Mouse (Mus musculus) neutrophil, adult 5-6 weeks (primary cell): ENCODE data around the gene Ccne1. TPM values are rescaled to one million over a fixed set of nuclear protein-coding genes. Genes with fewer than 3 reads are reported as not detected.
"Not testable (repeated sequence)": the region's sequence is repeated elsewhere in the genome, so short reads cannot be mapped to it uniquely, and the experiment has no call there.

ENCODE experiments used
- ATAC-seq: fragments of 151-379, 151-347 bp; 2 replicates; pipeline ENCODE4 v1.8.0; 2017; ENCODE audit warnings: mild to moderate bottlenecking, moderate TSS enrichment; ENCODE audit not compliant: insufficient number of reproducible peaks, poor library complexity, low FRiP score, severe bottlenecking; ENCODE audit errors: extremely low read depth
- total RNA-seq: library from RNA; stranded (forward); fragments of 200-1000 nt; gene quantifications from 2 replicates; pipeline ENCODE4 v1.2.3, GENCODE M21; 2017

Ccne1 gene
- 5.6 and 8.6 TPM in 2 replicates for total RNA-seq

DNA sequence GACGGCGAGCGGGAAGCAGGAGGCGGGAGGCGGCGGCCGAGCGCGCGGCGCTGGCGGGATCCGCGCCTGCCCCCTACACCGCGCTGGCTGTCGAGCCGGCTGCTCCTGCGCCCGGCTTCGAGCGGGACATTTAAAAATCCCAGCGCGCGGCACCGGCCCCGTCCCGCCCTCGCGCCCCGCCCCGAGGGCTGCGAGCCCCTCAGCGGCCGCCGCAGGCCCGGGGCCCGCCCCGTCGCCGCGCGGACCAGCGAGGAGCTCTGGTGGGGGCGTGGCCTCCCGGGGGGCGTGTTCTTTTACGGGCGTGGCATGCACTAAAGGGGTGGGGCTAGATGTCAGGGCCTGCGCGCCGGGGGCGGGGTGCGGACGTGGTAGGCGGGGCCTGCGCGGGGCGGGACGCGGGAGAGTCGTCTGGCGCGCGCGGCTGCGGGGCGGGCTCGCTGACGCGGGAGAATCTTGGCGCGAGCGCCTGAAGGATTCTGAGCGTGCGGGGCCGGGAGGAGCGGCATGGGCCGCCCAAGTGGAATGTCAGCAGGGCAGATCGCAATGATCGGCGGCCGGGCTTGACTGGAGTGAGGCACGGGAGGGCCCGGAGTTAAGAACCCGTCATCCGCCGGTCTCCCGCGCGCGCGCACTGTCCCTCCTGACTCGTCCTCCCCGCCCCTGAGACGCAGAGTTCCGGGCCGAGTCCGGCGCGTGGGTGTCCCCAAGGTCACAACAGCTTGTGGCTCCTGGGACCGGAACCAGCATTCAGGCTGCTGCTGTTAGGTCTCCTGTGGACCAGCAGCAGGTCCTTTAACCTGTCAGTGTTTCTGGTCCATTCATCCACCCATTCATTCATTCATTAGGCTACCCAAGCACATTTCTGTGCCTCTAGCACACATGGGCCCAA lies at the start of gene Ccne1:
Gene Ccne1 (minus strand): TSS at position 164 of the 889 bp plus-strand sequence.
- peak; percentile 84 for ATAC-seq

DNA sequence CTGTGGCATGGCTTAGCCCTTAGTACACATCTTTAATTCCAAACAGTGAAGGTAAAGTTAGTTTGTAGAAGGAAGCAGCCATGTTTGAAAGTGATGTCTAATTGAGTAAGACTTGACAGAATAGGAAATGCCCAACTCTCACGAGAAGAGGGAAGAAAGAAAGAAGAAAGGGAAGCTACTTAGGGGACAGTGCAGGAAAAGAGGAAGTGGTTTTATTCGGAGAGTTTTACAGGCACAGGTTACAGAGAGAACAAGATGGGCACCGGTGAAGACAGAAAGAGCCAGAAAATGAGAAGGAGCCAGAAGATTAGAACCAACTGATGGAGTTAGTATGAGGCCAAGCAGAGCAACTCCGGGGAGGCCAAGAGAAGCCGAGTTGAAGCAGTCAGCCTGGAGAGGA lies 48.5 kb upstream of the Ccne1 start:
- ATAC-seq = peak; percentile 68

DNA sequence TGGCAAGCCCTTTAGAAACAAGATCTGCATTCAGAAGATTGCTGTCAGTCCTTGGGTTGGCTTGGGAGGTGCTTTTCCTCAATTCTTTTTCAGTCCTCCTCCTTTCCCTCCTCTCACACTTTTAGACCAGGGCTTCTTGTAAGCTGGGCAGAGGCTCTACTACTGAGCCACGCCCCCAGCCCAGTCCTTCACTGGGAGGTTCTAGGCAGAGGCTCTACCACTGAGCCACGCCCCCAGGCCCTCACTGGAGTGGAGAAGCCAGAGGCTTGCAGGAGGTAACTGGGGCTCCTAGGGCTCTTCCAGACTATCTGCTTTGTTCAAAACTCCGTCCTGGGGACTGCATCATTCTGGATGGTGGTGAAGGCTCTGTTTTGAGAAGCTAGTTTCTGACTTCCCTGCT lies 45.2 kb upstream of the Ccne1 start:
- ATAC-seq = no peak

DNA sequence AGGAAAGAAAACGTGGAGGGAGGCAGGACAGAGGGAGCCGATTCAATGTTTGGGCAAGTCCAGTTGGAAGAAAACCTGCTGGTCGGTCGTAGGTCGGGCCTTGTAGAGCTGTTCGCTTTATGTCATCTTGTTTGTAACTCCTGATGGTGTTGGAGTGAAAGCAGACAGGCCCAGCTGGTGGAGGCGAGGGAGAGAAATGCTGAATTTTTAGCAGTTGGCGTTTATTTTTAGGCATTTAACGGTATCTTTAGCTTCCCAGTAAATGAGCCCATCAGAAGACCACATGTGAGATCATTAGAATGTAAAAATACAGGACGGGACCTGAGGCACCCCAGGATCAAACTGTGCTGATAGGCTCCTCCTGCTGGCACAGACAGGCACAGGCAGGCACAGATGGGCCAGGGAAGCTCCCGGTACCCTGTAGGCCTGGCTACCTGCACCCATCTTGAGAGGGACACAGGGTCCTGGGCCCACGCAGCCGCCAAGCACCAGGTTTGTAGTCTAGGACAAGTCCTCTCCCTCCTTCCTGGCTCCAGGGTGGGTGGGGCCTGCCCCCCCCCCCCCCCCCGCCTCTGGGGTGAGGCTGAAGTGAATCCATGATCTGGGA lies 44.5 kb upstream of the Ccne1 start:
- no peak for ATAC-seq

DNA sequence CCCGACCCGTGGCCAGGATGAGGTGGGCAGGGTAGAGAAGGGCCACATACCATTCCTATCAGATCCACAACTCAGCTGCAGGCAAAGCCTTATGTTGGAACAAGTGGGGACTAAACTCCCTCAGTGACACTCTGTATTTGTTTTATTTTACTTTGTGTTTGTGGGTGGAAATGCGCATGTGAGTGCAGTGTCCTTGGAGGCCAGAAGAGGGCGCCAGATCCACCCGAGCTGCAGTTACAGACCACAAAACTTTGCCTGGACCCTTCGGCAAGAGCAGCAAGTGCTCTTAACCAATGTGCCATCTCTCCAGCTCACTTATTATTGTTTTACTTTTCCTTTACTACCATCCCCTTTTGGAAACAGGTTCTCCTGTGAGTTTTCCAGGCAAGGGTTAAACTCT lies 40.1 kb upstream of the Ccne1 start:
- ATAC-seq = no peak

DNA sequence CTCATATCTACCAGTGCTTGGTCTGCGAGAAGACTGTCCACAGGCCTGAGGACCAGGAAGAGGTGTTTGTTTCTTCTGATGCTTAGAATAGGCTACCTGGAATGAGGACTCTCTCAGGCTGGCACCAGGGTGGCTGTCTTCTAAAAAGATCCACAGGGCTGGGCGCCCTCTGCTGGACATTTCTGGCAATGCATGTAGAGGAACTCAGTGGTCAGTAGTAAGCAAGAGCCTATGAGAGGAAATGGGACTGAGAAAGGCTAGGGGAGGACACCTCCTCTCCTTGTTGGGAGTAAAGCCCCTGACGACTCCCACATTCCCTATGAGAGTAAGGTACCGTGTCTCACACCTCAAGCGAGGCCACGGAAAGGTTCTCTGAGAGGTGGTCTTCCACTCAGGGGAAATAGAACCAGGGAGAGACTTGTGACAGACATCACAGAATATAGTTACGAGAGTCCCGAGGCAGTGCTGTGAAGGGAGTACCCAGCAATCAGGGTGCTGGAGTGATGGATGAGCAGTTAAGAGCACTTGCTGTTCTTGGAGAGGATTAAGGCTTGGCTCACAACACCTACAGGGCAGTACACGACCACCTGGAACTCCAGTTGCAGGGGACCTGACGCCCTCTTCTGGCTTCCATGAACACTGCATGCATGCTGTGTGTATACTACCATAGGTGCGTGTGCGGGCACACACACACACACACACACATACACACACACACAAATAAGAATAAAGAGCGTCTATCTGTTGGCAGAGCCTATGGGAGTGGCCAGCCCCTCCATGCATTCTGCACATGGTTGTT lies 34.6 kb upstream of the Ccne1 start:
- ATAC-seq = peak; percentile 88

DNA sequence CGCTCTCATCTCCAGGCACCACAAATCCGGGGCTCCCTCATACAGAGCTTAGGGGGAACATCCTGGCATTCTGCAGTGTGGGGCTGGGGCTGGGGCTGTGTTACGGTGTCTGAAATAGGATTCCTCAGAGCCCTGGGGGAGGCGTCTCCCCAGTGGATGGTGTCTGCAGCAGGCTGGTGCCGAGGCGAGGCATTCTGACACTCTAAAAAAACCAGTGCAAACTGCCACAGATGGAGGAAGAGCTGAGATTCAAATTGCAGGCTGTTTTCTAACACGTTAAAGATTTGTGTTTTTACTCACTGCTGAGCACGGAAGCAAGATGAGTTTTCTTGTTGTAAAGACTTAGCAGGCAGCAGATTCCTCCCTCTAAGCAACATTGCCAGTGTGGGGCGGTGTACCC lies 33.0 kb upstream of the Ccne1 start:
- ATAC-seq = no peak

DNA sequence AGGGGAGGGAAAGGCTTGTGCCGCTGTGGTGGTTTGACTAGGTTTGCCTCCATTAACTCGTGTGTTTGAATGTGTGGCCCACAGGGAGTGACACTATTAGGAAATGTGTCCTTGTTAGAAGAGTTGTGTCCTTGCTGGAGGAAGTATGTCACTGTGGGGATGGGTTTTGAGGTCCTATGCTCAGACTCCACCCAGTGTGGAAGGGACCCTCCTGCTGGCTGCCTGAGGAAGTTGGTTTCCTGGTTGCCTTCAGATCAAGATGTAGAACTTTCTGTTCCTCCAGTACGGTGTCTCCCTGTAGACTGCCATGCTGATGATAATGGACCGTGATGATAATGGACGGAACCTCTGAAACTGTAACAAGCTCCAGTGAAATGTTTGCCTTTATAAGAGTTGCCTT lies 27.1 kb upstream of the Ccne1 start:
- ATAC-seq = no peak

DNA sequence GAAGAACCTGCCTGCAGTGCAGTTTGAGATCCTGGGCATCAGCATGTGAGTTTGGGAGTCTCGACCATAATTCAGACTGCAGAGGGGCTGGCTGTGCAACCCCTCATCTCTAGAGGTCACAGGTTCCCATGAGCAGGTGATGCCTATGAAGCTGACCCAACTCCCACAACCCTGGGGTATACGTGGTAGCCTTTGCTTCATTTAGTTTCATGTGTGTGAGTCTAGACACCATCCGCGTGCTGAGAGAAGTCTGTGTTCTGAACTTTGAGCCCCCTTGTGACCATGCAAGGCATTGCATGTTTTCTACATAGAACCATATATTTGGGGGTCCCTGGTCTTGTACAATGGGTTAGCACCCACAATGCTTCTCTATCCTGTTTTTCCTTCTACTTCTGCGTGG lies 23.9 kb upstream of the Ccne1 start:
- peak; percentile 62; the same call in 1 of the 2 replicates for ATAC-seq

DNA sequence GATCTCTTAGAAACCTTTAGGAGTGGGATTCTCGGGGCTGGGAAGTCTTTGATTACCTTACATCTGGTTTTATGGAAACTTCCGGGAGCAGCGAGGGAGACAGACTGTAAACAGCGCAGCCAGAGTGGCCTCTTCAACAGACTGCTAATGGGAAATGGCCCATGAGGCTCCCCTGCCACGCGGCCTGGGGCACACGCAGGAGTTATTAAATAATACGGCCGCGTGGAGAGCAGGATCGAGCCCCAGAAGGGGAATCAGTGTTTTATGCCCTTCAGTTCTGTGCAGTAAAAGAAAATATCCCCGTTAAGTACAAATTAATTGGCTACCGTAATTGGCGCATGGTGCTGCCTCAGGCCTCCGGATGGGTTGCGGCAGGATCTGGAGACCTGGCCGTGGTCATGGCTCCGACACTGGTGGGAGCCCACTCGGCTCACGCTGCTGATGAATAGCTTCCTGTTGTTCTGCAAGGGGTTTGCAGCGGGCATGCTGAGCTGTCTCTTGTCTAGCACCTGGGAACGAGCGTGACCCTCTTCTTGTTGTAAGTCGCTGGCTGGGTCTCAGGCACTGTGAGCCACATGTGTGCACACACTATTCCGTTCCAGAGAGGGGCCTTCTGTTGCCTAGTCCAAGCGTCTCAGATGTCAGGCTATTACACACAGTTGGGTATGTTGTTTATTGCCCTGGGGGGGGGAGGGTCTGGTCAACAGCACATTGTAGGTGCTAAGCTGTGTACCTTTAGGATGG lies 22.8 kb upstream of the Ccne1 start:
- no peak for ATAC-seq

DNA sequence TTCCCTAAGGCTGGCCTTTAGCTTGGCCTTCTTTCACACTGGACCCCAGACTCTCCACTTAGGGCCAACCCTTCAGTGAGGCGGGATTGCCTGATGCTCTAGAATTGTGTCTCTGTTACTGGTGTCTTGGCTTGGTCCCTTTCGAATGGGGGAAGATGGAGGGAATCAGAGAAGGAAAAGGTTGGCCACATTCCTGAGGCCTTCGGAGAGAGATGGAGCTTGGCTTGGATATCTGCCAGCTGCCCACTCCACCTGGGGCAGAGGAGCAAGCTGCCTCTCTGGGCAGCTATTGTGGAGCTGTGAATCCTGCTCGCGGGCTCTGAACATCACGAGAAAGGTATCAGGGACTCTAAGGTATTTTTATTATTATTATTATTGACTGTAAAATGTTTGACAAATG lies 22.2 kb upstream of the Ccne1 start:
- ATAC-seq = no peak

DNA sequence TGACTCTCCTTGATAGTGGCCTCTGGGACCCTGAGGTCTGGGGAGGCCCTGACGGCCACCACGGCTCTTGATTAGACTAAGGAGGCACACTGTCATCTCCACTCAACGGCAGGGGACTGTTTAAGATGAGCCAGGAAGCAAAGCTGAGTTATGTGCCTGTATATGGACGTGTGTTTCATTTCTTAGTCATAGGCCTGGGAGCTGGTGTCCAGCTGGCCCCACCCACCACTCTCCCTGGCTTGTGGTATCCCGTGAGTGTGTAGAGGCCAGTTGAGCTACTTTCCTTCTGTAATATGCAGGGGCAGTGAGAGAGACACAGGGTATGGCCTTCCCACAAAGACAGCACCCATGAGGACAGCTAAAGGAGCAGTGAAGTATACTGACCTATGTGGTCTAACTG lies 20.9 kb upstream of the Ccne1 start:
- not testable (repeated sequence) for ATAC-seq

DNA sequence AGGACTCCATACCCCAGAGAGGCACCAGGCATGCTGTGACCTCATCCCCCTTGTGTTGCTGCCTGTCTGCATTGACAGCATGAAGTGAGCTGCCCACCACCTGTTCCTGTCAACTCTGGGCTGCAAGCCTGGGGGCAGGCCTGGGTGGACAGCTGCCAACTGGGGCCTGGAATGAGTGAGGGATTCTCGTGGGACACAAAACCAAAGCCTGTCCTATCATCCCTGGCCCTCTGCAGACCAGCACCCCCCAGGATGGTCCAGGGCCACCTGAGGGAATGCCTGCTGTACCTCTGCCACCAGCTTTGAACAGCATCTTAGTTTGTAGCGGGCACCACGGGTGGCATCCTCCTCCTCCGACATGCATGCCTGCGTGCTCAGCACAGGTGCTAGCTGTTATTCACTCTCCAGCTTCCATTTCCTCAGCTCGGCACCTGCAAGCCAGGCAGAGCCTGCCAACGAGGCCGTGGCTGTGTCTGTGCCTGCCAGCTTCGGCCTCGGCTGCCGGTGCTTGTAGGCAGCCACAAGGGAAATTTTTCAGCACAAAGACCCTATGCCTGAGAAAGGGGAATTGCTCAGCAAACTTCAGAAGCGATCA lies 18.3 kb upstream of the Ccne1 start:
- ATAC-seq = no peak

DNA sequence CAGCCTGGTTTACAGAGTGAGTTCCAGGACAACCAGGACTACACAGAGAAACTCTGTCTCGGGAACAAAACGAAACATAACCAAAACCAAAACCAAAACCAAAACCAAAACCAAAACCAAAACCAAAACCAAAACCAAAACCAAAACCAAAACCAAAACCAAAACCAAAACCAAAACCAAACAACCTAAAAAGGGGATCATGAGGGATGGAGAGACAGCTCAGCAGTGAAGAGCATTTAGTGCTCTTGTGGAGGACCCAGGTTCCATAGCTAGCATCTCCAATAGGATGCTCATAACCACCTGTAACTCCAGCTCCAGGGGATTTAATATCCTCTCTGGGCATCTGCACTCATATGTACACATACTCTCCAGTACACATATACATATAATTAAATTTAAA lies 16.8 kb upstream of the Ccne1 start:
- not testable (repeated sequence) for ATAC-seq

DNA sequence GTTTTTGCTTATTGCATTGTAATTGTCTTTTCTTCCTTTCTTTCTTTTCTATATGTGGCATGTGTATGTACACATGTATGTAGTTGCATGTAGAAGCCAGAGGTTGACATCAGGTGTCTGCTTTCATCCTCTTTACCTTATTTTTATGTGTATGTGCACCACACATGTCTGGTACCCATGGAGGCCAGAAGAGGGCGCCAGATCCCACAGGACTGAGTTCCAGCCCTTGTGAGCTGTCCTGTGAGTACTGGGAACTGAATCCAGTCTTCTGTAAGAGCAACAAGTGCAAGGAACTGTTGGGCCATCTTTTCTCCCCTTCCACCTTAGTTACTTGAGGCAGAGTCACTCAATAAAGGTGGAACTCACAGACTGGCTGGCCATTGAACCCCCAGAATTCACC lies 11.3 kb upstream of the Ccne1 start:
- no peak for ATAC-seq

DNA sequence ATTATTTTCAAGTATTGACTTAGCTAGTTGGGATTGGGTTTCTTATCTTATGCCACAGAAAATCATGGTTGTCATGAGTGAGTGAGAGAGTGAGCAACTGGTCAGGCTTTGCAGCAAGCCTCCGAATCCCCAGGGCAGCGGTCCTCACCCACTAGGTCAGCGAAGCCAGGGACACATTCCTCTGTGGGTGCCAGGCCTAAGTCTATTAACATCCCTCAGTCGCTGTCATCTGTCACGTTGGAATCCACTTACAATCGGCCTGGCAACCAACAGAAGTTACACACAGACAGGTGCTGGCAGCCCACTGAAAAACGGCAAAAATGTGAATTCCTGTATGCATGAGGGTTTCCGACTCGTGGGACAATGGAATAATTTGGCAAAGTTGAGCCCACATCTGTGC lies 5.1 kb upstream of the Ccne1 start:
- ATAC-seq = no peak

DNA sequence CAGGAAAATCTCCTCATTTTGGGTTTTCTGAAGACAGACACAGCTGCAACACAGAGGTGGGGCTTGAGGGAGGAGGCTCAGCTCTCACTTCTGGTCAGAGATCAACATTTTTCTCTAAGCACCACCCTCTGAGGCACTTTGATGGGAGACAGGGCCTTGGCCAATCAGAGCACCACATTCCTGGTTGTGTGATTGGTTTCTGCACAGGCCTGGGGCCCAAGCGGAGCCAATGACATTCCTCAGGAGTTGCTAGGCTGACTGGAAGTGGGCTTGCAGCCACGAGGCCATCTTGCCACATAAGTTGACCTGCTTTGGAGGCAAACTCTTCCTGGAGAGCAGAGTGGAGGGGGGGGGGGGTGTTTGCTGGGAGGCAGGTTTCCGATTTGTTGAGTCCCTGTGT lies 4.7 kb upstream of the Ccne1 start:
- ATAC-seq = no peak

DNA sequence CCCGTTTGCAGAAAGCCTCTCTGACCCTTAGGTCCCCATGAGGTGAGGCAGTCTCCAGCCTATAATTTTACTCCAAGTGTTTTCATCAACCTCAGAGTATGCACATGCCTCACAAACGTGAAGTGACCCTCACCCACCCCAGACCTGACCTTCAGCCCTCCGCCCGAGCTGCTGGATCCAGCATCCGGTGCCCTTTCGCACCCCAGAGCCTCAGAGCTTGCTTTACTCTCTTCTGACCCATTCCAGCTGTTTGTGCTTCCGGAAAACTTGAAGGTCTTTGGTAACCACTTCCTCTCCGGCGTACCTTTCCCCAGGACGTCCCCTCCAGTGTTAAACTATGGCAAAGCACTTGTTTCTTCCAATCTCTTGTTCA lies 912 bp upstream of the Ccne1 start:
- ATAC-seq = no peak
